Mouse (Mus musculus): ENCODE results near the gene Snx33.
A peak's percentile ranks its signal among the peaks of the same experiment; 100 is the strongest.
"Not testable (repeated sequence)": the region's sequence is repeated elsewhere in the genome, so short reads cannot be mapped to it uniquely, and the experiment has no call there.

Gene Snx33

GRCm38 (mm10) chr9:56928041-56928811 lies at the start of gene Snx33:
Snx33 (minus strand) TSS chr9:56928371.
- DNase-seq = peak; percentile 88

GRCm38 (mm10) chr9:56975199-56975598 lies 47.0 kb upstream of the Snx33 start:
- DNase-seq = no peak

GRCm38 (mm10) chr9:56973960-56974524 lies 45.9 kb upstream of the Snx33 start:
- DNase-seq = no peak

- no peak for DNase-seq
These were observed 42.0 kb upstream of the Snx33 start for GRCm38 (mm10) chr9:56970158-56970557.

- DNase-seq = no peak
These were observed 33.4 kb upstream of the Snx33 start for GRCm38 (mm10) chr9:56961591-56961990.

- no peak for DNase-seq
These were observed 30.5 kb upstream of the Snx33 start for GRCm38 (mm10) chr9:56958689-56959088.

GRCm38 (mm10) chr9:56956966-56957675 lies 28.9 kb upstream of the Snx33 start:
- DNase-seq = no peak

GRCm38 (mm10) chr9:56953562-56953961 lies 25.4 kb upstream of the Snx33 start:
- DNase-seq = no peak

GRCm38 (mm10) chr9:56950414-56951400 lies 22.5 kb upstream of the Snx33 start, which contains the start of gene Snupn:
Snupn (plus strand) TSS chr9:56950878.
- DNase-seq = peak; percentile 94

- no peak for DNase-seq
These were observed 21.6 kb upstream of the Snx33 start for GRCm38 (mm10) chr9:56949767-56950166.

- not testable (repeated sequence) for DNase-seq
These were observed 20.5 kb upstream of the Snx33 start for GRCm38 (mm10) chr9:56948699-56949098.

GRCm38 (mm10) chr9:56947481-56947880 lies 19.3 kb upstream of the Snx33 start:
- peak; percentile 32 for DNase-seq

GRCm38 (mm10) chr9:56938374-56938773 lies 10.2 kb upstream of the Snx33 start:
- DNase-seq = no peak

- DNase-seq = peak; percentile 83
These were observed 9.3 kb upstream of the Snx33 start, which contains the start of gene Imp3 for GRCm38 (mm10) chr9:56937223-56938160. Imp3 (plus strand) TSS chr9:56937475.

- no peak for DNase-seq
These were observed 8.7 kb upstream of the Snx33 start for GRCm38 (mm10) chr9:56936861-56937222.

- no peak for DNase-seq
These were observed 2.4 kb upstream of the Snx33 start for GRCm38 (mm10) chr9:56930556-56930955.

- no peak for DNase-seq
These were observed 1.3 kb upstream of the Snx33 start for GRCm38 (mm10) chr9:56929496-56929895.

GRCm38 (mm10) chr9:56927191-56928012 lies 769 bp downstream of the Snx33 start:
- no peak for DNase-seq

- DNase-seq = no peak
These were observed 1.8 kb downstream of the Snx33 start for GRCm38 (mm10) chr9:56926387-56926786.

GRCm38 (mm10) chr9:56926025-56926360 lies 2.2 kb downstream of the Snx33 start:
- no peak for DNase-seq

All from right cerebral cortex, postnatal 14 days (tissue).